ENCODE assay signal across 8 mouse cellular contexts in the genomic region with DNA sequence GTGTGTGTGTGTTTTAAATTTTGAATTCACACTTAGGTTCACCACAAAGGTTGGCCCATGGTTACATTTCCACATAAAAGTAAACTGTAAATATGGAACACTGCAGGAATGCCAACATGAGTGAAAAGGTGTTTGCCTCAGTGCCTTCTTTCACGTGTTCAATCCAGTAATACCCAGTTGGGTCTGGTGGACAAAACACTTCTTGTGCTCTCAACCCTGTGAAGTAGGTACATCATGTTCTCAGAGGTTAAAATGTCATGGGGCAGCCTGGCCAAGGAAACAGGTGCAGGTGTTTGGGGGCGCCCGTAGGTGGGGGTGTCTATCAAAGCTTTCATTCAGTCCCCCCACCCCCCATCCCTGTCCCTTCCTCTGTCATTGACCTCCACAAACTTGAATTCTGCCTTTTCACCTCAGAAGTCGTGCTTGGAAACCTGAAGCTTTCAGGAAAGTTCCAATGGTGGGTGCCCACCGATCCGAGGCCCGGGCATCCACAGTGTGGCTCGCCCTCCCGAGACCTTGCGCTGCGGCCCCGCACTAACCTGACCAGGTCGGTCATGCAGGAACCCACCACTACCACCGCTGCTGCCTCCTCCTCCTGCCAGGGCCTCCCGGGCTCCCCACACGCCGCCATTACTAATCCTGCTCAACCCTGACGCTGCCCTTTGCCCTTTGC. TPM values are rescaled to one million over a fixed set of nuclear protein-coding genes. Genes with fewer than 3 reads are reported as not detected.
DNase-seq lines count a peak whose midpoint lies in the region; ATAC-seq and TF ChIP-seq lines count a peak whose summit lies in the region.

A gene (minus strand): TSS at position 657 of the 673 bp plus-strand sequence.

- TF ChIP-seq CTCF in heart, postnatal 0 days (IDR thresholded peaks at IDR 0.05; ENCODE audit: low read depth): no peak
- TF ChIP-seq CTCF in Patski (IDR thresholded peaks at IDR 0.05): no peak

- H3K27ac ChIP-seq in heart, postnatal 0 days (ENCODE audit: low read depth): peak within 1 kb of the TSS; percentile 92
- H3K27ac ChIP-seq in forebrain, embryonic 16.5 days (ENCODE audit: low read length): peak within 1 kb of the TSS; percentile 96
- peak within 1 kb of the TSS; percentile 94 for H3K27ac ChIP-seq in liver, embryonic 15.5 days (replicated peaks)

- POLR2A ChIA-PET in Patski (lab: Charles Lee): interaction anchor here (0.8 to 1.8 kb wide), 7 partner anchors 61 to 441 kb away, joined by 3 to 6 read pairs (median 3); no protein-coding TSS in a partner anchor

- in situ Hi-C loops in Patski (cut with MboI; ENCODE audit: low pct_unique_long_range_greater_than_20kb): loop anchor here (5.0 kb wide), 4 partner anchors 65 to 500 kb away; a partner anchor contains a TSS

- peak; percentile 65 for DNase-seq in heart, postnatal 0 days (ENCODE audit: low spot score)
- no peak for DNase-seq in heart, postnatal 14 days
- DNase-seq in Patski (ENCODE audit: low read depth, low spot score): no peak
- DNase-seq in testis, postnatal 14 days (ENCODE audit: low spot score): peak; percentile 31
- DNase-seq in right cerebral cortex, adult 18-20 months: no peak
- DNase-seq in left cerebral cortex, postnatal 36 days (ENCODE audit: low spot score in 2 of 2): no peak

- H3K27me3 ChIP-seq in heart, postnatal 0 days (ENCODE audit: control insufficient read depth, insufficient read depth, low read length): no peaks in the 10 kb centered on the region
- no peaks in the 10 kb centered on the region for H3K27me3 ChIP-seq in Patski
- no peaks in the 10 kb centered on the region for H3K27me3 ChIP-seq in forebrain, embryonic 16.5 days (replicated peaks; ENCODE audit: control insufficient read depth, insufficient read depth, low read length)
- no peaks in the 10 kb centered on the region for H3K27me3 ChIP-seq in liver, embryonic 15.5 days

- H3K9me3 ChIP-seq in heart, postnatal 0 days (replicated peaks; ENCODE audit: control insufficient read depth, low read length): no peaks in the 10 kb centered on the region
- no peaks in the 10 kb centered on the region for H3K9me3 ChIP-seq in forebrain, embryonic 16.5 days (ENCODE audit: control insufficient read depth, low read length)
- H3K9me3 ChIP-seq in liver, embryonic 15.5 days (replicated peaks): no peaks in the 10 kb centered on the region

- H3K4me3 ChIP-seq in heart, postnatal 0 days (ENCODE audit: low read depth, low read length): peak within 1 kb of the TSS; percentile 78
- H3K4me3 ChIP-seq in forebrain, embryonic 16.5 days (replicated peaks; ENCODE audit: low read length): peak within 1 kb of the TSS; percentile 59
- H3K4me3 ChIP-seq in liver, embryonic 15.5 days (replicated peaks): peak within 1 kb of the TSS; percentile 96

- H3K4me2 ChIP-seq in heart, postnatal 0 days (ENCODE audit: low read depth, low read length): peak within 1 kb of the TSS; percentile 83
- H3K4me2 ChIP-seq in forebrain, embryonic 16.5 days (ENCODE audit: low read length): peak within 1 kb of the TSS; percentile 80
- peak within 1 kb of the TSS; percentile 85 for H3K4me2 ChIP-seq in liver, embryonic 15.5 days

- CTCF ChIA-PET in Patski (lab: Charles Lee): interaction anchor here (0.5 kb wide), 1 partner anchor 121 kb away, joined by 3 read pairs; no protein-coding TSS in a partner anchor

- peaks cover 4% of the 10 kb centered on the region for H3K36me3 ChIP-seq in heart, postnatal 0 days (replicated peaks; ENCODE audit: control insufficient read depth, insufficient read depth, low read length)
- no peaks in the 10 kb centered on the region for H3K36me3 ChIP-seq in forebrain, embryonic 16.5 days (ENCODE audit: control insufficient read depth, insufficient read depth)
- H3K36me3 ChIP-seq in liver, embryonic 15.5 days (replicated peaks): no peaks in the 10 kb centered on the region; the same call in 1 of the 2 replicates

- H3K4me1 ChIP-seq in heart, postnatal 0 days (ENCODE audit: control insufficient read depth, insufficient read depth): 0 out of 2 replicates have a peak, but pooled peaks cover 4% of the 10 kb centered on the region
- peaks cover 6% of the 10 kb centered on the region for H3K4me1 ChIP-seq in forebrain, embryonic 16.5 days (replicated peaks; ENCODE audit: control insufficient read depth, insufficient read depth, low read length)
- peaks cover 36% of the 10 kb centered on the region for H3K4me1 ChIP-seq in liver, embryonic 15.5 days (replicated peaks)

- 8% methylated on average over 18 of the region's 18 CpGs for WGBS in heart, postnatal 0 days
- WGBS in forebrain, embryonic 16.5 days: 6% methylated on average over 18 of the region's 18 CpGs
- 4% methylated on average over 18 of the region's 18 CpGs for WGBS in liver, embryonic 15.5 days (ENCODE audit: insufficient replicate concordance)

- peak within 1 kb of the TSS; percentile 77 for H3K9ac ChIP-seq in heart, postnatal 0 days (replicated peaks; ENCODE audit: low read depth, low read length)
- peak within 1 kb of the TSS; percentile 72 for H3K9ac ChIP-seq in forebrain, embryonic 16.5 days (replicated peaks; ENCODE audit: low read depth, low read length)
- peak within 1 kb of the TSS; percentile 80 for H3K9ac ChIP-seq in liver, embryonic 15.5 days

- ATAC-seq in heart, postnatal 0 days (ENCODE audit: insufficient read depth, low read depth): no peak
- peak; percentile 79 for ATAC-seq in Patski
- ATAC-seq in forebrain, embryonic 16.5 days: peak; percentile 29
- no peak for ATAC-seq in liver, embryonic 15.5 days (ENCODE audit: insufficient read depth)

- intact Hi-C loops in heart, postnatal 14 days (cut with DNase I): loop anchor here (2.0 to 5.0 kb wide), 4 partner anchors 85 to 500 kb away; no protein-coding TSS in a partner anchor
- intact Hi-C loops in left cerebral cortex, postnatal 36 days (cut with DNase I): loop anchor here (5.0 kb wide), 2 partner anchors 125 to 285 kb away; no protein-coding TSS in a partner anchor

- TF ChIP-seq EP300 in heart, postnatal 0 days (IDR thresholded peaks at IDR 0.05; ENCODE audit: low read depth): no peak

RNA-seq across cellular contexts. Expression of the gene that starts here (rescaled TPM):
- 0.53 and 0.58 TPM in 2 replicates for total RNA-seq in heart, postnatal 0 days (2014; rRNA removed; ENCODE audit: low replicate concordance)
- polyA plus RNA-seq in heart, postnatal 0 days (2015; fragmentation: Nextera tagmentation; extraction: Ambion mirVana): 9.1 and 9.4 TPM in 2 replicates
- total RNA-seq in heart, postnatal 14 days (2021): 1 to 10 TPM; 3.9 to 4.5 TPM
- polyA plus RNA-seq in Patski (2021): 11.3 TPM
- 2.3 and 2.7 TPM in 2 replicates for polyA plus RNA-seq in forebrain, embryonic 16.5 days (2015; fragmentation: Nextera tagmentation; extraction: Ambion mirVana)
- polyA plus RNA-seq in liver, embryonic 15.5 days (2015; fragmentation: Nextera tagmentation; extraction: Ambion mirVana): 17.3 and 18.8 TPM in 2 replicates
- total RNA-seq in left cerebral cortex, postnatal 36 days (2021): 1 to 10 TPM; 3.0 to 3.4 TPM

Comparison
In these comparisons a context has a peak if more than half of its experiments do, and no peak if none do; other contexts are left out.
1. DNase-seq: peak in heart, postnatal 0 days (single experiment) and testis, postnatal 14 days (single experiment); none in heart, postnatal 14 days (0 of 2), Patski (single experiment), right cerebral cortex, adult 18-20 months (single experiment) and left cerebral cortex, postnatal 36 days (0 of 2).
2. ATAC-seq: peak in Patski (single experiment) and forebrain, embryonic 16.5 days (single experiment); none in heart, postnatal 0 days (single experiment) and liver, embryonic 15.5 days (single experiment).
3. Peak in every context shown above with its lines, with median percentiles within 50 percentile points of each other: H3K27ac ChIP-seq, H3K4me2 ChIP-seq, H3K4me3 ChIP-seq and H3K9ac ChIP-seq.